Mouse (Mus musculus): Measurements from ENCODE around the gene Uts2r. TPM values are rescaled to one million over a fixed set of nuclear protein-coding genes. Genes with fewer than 3 reads are reported as not detected.

Gene Uts2r
- polyA plus RNA-seq, 1 experiment from 2014 or later = 0.10 TPM

Other genes starting within 250 kb of the Uts2r start
- 5.9 and 6.3 TPM in 2 replicates for gene Ccdc57, start 227.4 kb upstream of the Uts2r start, polyA plus RNA-seq (2016; fragmentation: Nextera tagmentation; extraction: Ambion mirVana)
- gene Slc16a3, start 211.8 kb upstream of the Uts2r start, polyA plus RNA-seq (2016; fragmentation: Nextera tagmentation; extraction: Ambion mirVana) = 27.1 and 29.4 TPM in 2 replicates
- gene Csnk1d, start 168.9 kb upstream of the Uts2r start, polyA plus RNA-seq (2016; fragmentation: Nextera tagmentation; extraction: Ambion mirVana) = 167 and 170 TPM in 2 replicates
- gene Cd7, start 120.9 kb upstream of the Uts2r start, polyA plus RNA-seq (2016; fragmentation: Nextera tagmentation; extraction: Ambion mirVana) = not detected in 2 replicates
- not detected in 2 replicates for gene Sectm1b, start 96.7 kb upstream of the Uts2r start, polyA plus RNA-seq (2016; fragmentation: Nextera tagmentation; extraction: Ambion mirVana)
- not detected in 2 replicates for gene Sectm1a, start 79.1 kb upstream of the Uts2r start, polyA plus RNA-seq (2016; fragmentation: Nextera tagmentation; extraction: Ambion mirVana)
- gene Tex19.2, start 41.6 kb upstream of the Uts2r start, polyA plus RNA-seq (2016; fragmentation: Nextera tagmentation; extraction: Ambion mirVana) = not detected in 2 replicates
- not detected in 2 replicates for gene Tex19.1, start 14.1 kb upstream of the Uts2r start, polyA plus RNA-seq (2016; fragmentation: Nextera tagmentation; extraction: Ambion mirVana)
- 11.6 and 11.9 TPM in 2 replicates for gene Hexdc, start 44.2 kb downstream of the Uts2r start, polyA plus RNA-seq (2016; fragmentation: Nextera tagmentation; extraction: Ambion mirVana)
- 17.3 and 18.5 TPM in 2 replicates for gene Ogfod3, start 44.4 kb downstream of the Uts2r start, polyA plus RNA-seq (2016; fragmentation: Nextera tagmentation; extraction: Ambion mirVana)
- gene Cybc1, start 69.1 kb downstream of the Uts2r start, polyA plus RNA-seq (2016; fragmentation: Nextera tagmentation; extraction: Ambion mirVana) = 38.8 and 41.1 TPM in 2 replicates
- 78.7 and 84.5 TPM in 2 replicates for gene Narf, start 77.0 kb downstream of the Uts2r start, polyA plus RNA-seq (2016; fragmentation: Nextera tagmentation; extraction: Ambion mirVana)
- gene Foxk2, start 99.7 kb downstream of the Uts2r start, polyA plus RNA-seq (2016; fragmentation: Nextera tagmentation; extraction: Ambion mirVana) = 11.2 and 11.7 TPM in 2 replicates
- 81.2 and 81.8 TPM in 2 replicates for gene Wdr45b, start 194.2 kb downstream of the Uts2r start, polyA plus RNA-seq (2016; fragmentation: Nextera tagmentation; extraction: Ambion mirVana)
- gene Rab40b, start 228.0 kb downstream of the Uts2r start, polyA plus RNA-seq (2016; fragmentation: Nextera tagmentation; extraction: Ambion mirVana) = 3.1 and 4.2 TPM in 2 replicates